Mouse (Mus musculus): Measurements from ENCODE around the gene Mlf1.

The Mlf1 gene

DNA sequence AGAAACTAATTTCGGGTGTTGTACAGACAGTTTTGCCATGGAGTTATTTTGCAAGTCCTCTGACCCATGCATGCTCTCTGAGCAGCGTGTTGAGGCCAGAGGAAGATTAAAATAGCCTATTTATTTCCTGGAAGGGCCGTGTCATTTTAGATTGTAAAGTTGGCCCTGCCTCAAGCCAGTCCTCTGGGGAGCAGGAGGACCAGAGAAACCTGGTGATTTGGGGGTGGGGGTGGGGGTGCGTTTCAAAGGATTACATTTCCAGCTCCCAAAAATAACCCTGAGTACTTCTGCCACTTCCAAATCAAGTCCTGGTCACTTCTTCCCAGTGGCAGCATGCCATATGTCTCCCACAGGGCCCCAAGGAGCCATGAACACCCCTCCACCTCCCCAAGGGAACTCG lies 1.1 kb upstream of the Mlf1 start:
- H3K36me3 ChIP-seq (ENCODE audit: control insufficient read depth, insufficient read depth, low read length, poor library complexity, severe bottlenecking) = no peaks in the 10 kb centered on the region
- no peaks in the 10 kb centered on the region for H3K27me3 ChIP-seq (ENCODE audit: control insufficient read depth, insufficient read depth, low read length, poor library complexity, severe bottlenecking)
- no peak for DNase-seq (ENCODE audit: low read depth, low spot score)

DNA sequence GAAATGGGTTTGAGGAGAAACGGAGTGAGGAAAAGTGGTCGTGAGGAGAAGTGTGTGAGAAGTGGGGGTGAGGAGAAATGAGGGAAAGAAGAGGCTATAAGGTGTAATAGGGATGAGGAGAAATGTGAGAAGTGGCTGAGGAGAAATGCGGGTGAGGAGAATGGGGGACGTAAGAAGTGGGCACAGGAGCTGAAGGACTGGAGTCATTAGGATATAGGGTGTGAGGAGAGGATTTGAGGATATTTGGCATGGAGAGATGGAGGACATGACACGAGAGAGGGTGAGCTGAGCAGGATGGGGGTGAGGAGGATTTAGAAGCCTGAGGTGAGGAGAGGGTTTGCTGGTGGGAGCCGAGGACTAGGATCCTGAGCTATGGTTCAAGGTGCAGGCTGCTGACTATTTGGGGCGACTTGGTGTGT lies 472 bp downstream of the Mlf1 start:
- DNase-seq (ENCODE audit: low read depth, low spot score) = no peak
- H3K27me3 ChIP-seq (ENCODE audit: control insufficient read depth, insufficient read depth, low read length, poor library complexity, severe bottlenecking) = no peaks in the 10 kb centered on the region
- no peaks in the 10 kb centered on the region for H3K36me3 ChIP-seq (ENCODE audit: control insufficient read depth, insufficient read depth, low read length, poor library complexity, severe bottlenecking)

DNA sequence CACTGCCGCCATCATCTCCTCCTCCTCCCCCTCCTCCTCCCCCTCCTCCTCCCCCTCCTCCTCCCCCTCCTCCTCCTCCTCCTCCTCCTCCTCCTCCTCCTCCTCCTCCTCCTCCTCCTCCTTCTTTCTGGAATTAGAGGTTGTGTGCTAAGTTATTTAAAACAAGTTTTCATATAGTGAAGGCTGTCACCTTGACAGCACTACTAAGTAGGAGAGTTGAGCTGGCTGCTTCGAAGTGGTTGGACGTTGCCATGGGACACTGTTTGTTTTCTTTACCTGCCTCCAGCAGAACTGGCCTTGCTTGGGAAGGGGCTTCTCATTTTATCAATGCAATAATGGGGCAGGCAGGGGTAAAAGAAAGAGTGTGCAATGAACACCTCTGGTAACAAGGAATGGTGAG lies 1.2 kb downstream of the Mlf1 start, which contains the start of gene Gm17402:
Gene Gm17402, minus strand, starts transcription at position 101 of the 400 bp plus-strand sequence.
- no peaks in the 10 kb centered on the region for H3K36me3 ChIP-seq (ENCODE audit: control insufficient read depth, insufficient read depth, low read length, poor library complexity, severe bottlenecking)

DNA sequence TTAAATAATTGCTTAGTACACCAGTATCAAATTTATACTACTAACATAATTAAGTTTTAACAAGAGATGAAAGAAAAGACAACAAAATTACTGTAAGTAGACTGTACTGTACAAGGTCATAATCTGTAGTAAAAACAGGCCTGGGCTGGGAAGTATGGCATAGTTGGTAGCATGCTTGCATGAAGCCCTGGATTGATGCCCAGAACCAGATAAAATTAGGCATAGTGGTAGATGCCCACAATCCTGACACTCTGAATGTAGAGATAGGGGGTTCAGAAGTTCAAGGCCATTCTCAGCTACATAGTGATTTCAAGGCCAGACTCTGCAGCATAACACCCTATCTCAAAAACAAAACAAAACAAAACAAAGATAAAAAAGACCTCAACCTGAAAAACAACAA lies 4.3 kb downstream of the Mlf1 start:
- Histone ChIP-seq H3K27me3 (ENCODE audit: control insufficient read depth, insufficient read depth, low read length, poor library complexity, severe bottlenecking) (no peaks in the 10 kb centered on the region), H3K36me3 (ENCODE audit: control insufficient read depth, insufficient read depth, low read length, poor library complexity, severe bottlenecking) (no peaks in the 10 kb centered on the region)
- DNase-seq (ENCODE audit: low read depth, low spot score) = no peak

More for the DNA sequence above, 1.2 kb downstream of the Mlf1 start, which contains the start of gene Gm17402:
- no peak for DNase-seq (ENCODE audit: low read depth, low spot score)
- H3K27me3 ChIP-seq (ENCODE audit: control insufficient read depth, insufficient read depth, low read length, poor library complexity, severe bottlenecking) = no peaks in the 10 kb centered on the region

DNA sequence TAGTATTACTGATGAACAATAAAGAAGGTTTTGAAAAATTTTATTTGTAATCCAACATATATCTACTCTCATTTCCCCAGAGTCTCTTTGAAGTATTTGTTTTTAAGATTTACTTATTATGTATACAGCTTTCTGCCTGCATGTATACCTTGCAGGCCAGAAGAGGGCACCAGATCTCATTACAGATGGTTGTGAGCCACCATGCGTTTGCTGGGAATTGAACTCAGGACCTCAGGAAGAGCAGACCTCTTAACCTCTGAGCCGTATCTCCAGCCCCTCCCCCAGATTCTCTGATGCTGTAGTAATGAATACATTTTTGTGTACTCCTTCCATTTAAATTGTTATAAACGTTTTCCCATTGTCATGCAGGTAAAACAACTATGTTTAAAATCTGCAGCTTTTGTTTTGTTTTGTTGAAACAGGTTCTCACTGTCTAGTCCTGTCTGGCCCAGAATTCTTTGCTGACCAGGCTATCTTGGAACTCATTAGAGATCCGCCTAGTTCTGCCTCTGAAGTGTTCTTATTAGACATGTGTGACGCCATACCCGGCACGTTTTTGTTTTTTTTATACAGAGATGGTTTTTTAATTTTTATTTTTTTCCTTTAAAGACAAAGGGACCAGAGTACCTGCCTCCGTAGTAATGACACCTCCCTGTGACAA lies 55.6 kb downstream of the Mlf1 start:
- DNase-seq (ENCODE audit: low read depth, low spot score) = peak; percentile 10
- no peaks in the 10 kb centered on the region for H3K27me3 ChIP-seq (ENCODE audit: control insufficient read depth, insufficient read depth, low read length, poor library complexity, severe bottlenecking)
- no peaks in the 10 kb centered on the region for H3K36me3 ChIP-seq (ENCODE audit: control insufficient read depth, insufficient read depth, low read length, poor library complexity, severe bottlenecking)

DNA sequence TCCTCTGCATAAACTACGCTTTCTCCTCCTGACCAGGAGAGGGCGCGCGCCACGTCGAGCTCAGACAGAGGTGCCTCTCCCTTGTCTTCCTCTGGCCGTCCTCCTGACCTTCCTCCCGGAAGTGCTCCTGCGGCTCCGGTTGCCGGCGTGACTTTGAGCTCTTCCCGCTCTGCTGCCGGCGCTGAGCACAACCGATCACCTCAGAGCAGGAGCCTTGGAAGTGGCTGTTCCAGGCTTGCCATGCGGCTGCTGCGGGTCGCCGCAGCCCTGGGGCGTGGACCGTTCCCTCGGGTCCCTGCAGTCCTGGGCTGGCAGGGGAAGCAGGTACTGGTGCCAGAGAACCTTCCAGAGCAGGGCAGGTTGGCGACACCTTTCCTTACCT lies 56.1 kb downstream of the Mlf1 start, which contains the start of gene Gfm1:
Gene Gfm1, plus strand, starts transcription at position 98 of the 382 bp plus-strand sequence.
- DNase-seq (ENCODE audit: low read depth, low spot score) = peak; percentile 86
- Histone ChIP-seq H3K27me3 (ENCODE audit: control insufficient read depth, insufficient read depth, low read length, poor library complexity, severe bottlenecking) (no peaks in the 10 kb centered on the region), H3K36me3 (ENCODE audit: control insufficient read depth, insufficient read depth, low read length, poor library complexity, severe bottlenecking) (no peaks in the 10 kb centered on the region)

DNA sequence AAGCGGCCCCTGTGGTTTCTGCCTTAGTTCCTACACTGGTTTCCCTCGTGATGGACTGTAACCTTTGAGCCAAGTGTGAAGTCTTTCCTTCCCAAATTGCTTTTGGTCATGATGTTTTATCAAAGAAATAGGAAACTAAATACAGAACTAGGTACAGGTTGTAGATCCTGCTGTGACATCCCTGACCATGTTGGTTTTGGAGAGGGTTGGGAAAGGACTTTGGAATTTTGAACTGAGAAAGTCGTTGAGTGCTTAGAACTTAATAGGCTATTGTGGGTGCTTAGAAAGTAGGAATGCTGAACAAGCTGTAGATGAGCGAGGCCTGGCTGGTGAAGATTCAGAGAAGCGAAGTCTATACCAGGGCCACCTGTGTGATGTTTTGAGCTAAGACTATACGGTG lies 60.1 kb downstream of the Mlf1 start:
- DNase-seq (ENCODE audit: low read depth, low spot score) = no peak
- Histone ChIP-seq H3K27me3 (ENCODE audit: control insufficient read depth, insufficient read depth, low read length, poor library complexity, severe bottlenecking) (no peaks in the 10 kb centered on the region), H3K36me3 (ENCODE audit: control insufficient read depth, insufficient read depth, low read length, poor library complexity, severe bottlenecking) (no peaks in the 10 kb centered on the region; the same call in none of the 2 replicates)

- no peak for DNase-seq (ENCODE audit: low read depth, low spot score)
- Histone ChIP-seq H3K27me3 (ENCODE audit: control insufficient read depth, insufficient read depth, low read length, poor library complexity, severe bottlenecking) (no peaks in the 10 kb centered on the region), H3K36me3 (ENCODE audit: control insufficient read depth, insufficient read depth, low read length, poor library complexity, severe bottlenecking) (peaks cover 12% of the 10 kb centered on the region)
These were observed 73.2 kb downstream of the Mlf1 start for GRCm38 (mm10) chr3:67447143-67447542.

All from splenic B cell, adult 2 months (primary cell).